Mouse (Mus musculus) gastrocnemius, adult 8-10 months (tissue): ENCODE data around the gene Hoxd12. TPM values are rescaled to one million over a fixed set of nuclear protein-coding genes. Genes with fewer than 3 reads are reported as not detected.
A peak's percentile ranks its signal among the peaks of the same experiment; 100 is the strongest.

Source experiments
- microRNA-seq: library from miRNA; unstranded; fragments of <30 nt; microRNA quantifications from one replicate; pipeline ENCODE4 v1.2.0, GENCODE M21; 2022
- total RNA-seq, 4 experiments: library from RNA; stranded (reverse); gene quantifications; 2 replicates each; pipeline ENCODE4 v1.2.4; 2022

Gene Hoxd12
- total RNA-seq, 4 experiments from 2014 or later = not detected

Small RNA genes within 50 kb of the gene (microRNA-seq; reads per million reads assigned to microRNA genes)
- gene Gm44463 (not detected), gene Mir10b (27,469 reads per million, percentile 95 among the genes with 10 or more reads in this experiment)

Other genes with a start within 250 kb of the Hoxd12 start
- 10 to 100 TPM; 53.3 to 59.6 (median 56.5) TPM for gene Lnpk, start 95.6 kb upstream of the Hoxd12 start, total RNA-seq
- gene Evx2, start 15.5 kb upstream of the Hoxd12 start, total RNA-seq = not detected
- gene Hoxd13, start 6.7 kb upstream of the Hoxd12 start, total RNA-seq = not detected
- gene Hoxd11, start 4.5 kb downstream of the Hoxd12 start, total RNA-seq = not detected
- 1 to 10 TPM; 6.1 to 8.5 (median 7.6) TPM for gene Hoxd10, start 16.9 kb downstream of the Hoxd12 start, total RNA-seq
- gene Hoxd9, start 22.7 kb downstream of the Hoxd12 start, total RNA-seq = 10 to 100 TPM; 22.6 to 27.5 (median 23.7) TPM
- 10 to 100 TPM; 46.8 to 53.5 (median 51.3) TPM for gene Hoxd8, start 29.6 kb downstream of the Hoxd12 start, total RNA-seq
- under 1 TPM in 2 of 4 experiments, not detected in 2; 0.17 to 0.29 TPM for gene Hoxd3, start 36.9 kb downstream of the Hoxd12 start, total RNA-seq
- gene Hoxd4, start 36.9 kb downstream of the Hoxd12 start, total RNA-seq = 1 to 10 TPM; 1.1 to 1.9 (median 1.5) TPM
- gene Gm28230, start 51.7 kb downstream of the Hoxd12 start, total RNA-seq = under 1 TPM in 1 of 4 experiments, not detected in 3; 0.31 TPM
- not detected for gene Hoxd1, start 88.0 kb downstream of the Hoxd12 start, total RNA-seq
- 10 to 100 TPM; 25.7 to 33.2 (median 27.7) TPM for gene Mtx2, start 150.8 kb downstream of the Hoxd12 start, total RNA-seq